21 mouse cellular contexts compared by ENCODE assay signal in genomic region chr1:133906420-133906819, GRCm38 (mm10). TPM values are rescaled to one million over a fixed set of nuclear protein-coding genes. Genes with fewer than 3 reads are reported as not detected.
DNase-seq lines count a peak whose midpoint lies in the region; ATAC-seq and TF ChIP-seq lines count a peak whose summit lies in the region.
"Had no signal": no experiment of that assay in that cellular context is flagged by ENCODE, and none has a peak within 500 bp of the region (broad histone marks: within the 10 kb centered on the region; RNA-seq: fewer than 3 reads in every experiment).

No protein-coding gene starts in this region.

- no peak overlapping the region; the same call in 1 of the 2 replicates for H3K4me3 ChIP-seq in midbrain, embryonic 10.5 days
- H3K4me3 ChIP-seq in midbrain, postnatal 0 days (ENCODE audit: low read depth, low read length) = no peak overlapping the region
- H3K4me3 ChIP-seq in embryonic facial prominence, embryonic 10.5 days = no peak overlapping the region
- no peak overlapping the region for H3K4me3 ChIP-seq in hindbrain, embryonic 15.5 days
- H3K4me3 ChIP-seq in midbrain, embryonic 13.5 days (replicated peaks) = no peak overlapping the region
- H3K4me3 ChIP-seq: gastrocnemius, adult 2 months; heart, embryonic 13.5 days had no signal

- DNase-seq in midbrain, embryonic 10.5 days (ENCODE audit: low spot score) = no peak
- DNase-seq in midbrain, postnatal 0 days (ENCODE audit: low spot score) = no peak
- peak; percentile 56 for DNase-seq in embryonic facial prominence, embryonic 10.5 days (ENCODE audit: low spot score)
- DNase-seq in testis, postnatal 10 days (ENCODE audit: low spot score) = no peak
- DNase-seq in lung, postnatal 4 days = no peak
- no peak for DNase-seq in adrenal gland, adult 8-10 months
- DNase-seq: adrenal gland, adult 2 months; cerebellum, adult 9-11 months; gastrocnemius, adult 2 months; heart, postnatal 36 days; left cerebral cortex, postnatal 4 days; lung, postnatal 14 days; thymus, postnatal 25 days had no signal

- no peaks in the 10 kb centered on the region for H3K9me3 ChIP-seq in midbrain, embryonic 10.5 days (replicated peaks)
- no peaks in the 10 kb centered on the region for H3K9me3 ChIP-seq in midbrain, postnatal 0 days (ENCODE audit: low read length)
- H3K9me3 ChIP-seq in embryonic facial prominence, embryonic 10.5 days = no peaks in the 10 kb centered on the region
- no peaks in the 10 kb centered on the region for H3K9me3 ChIP-seq in hindbrain, embryonic 15.5 days
- no peaks in the 10 kb centered on the region for H3K9me3 ChIP-seq in midbrain, embryonic 13.5 days
- H3K9me3 ChIP-seq: G1E; heart, embryonic 13.5 days had no signal

- H3K36me3 ChIP-seq in midbrain, embryonic 10.5 days = no peaks in the 10 kb centered on the region
- H3K36me3 ChIP-seq in midbrain, postnatal 0 days (ENCODE audit: insufficient read depth, low read length) = no peaks in the 10 kb centered on the region
- no peaks in the 10 kb centered on the region for H3K36me3 ChIP-seq in embryonic facial prominence, embryonic 10.5 days (replicated peaks)
- no peaks in the 10 kb centered on the region for H3K36me3 ChIP-seq in hindbrain, embryonic 15.5 days
- no peaks in the 10 kb centered on the region for H3K36me3 ChIP-seq in midbrain, embryonic 13.5 days
- H3K36me3 ChIP-seq: G1E; heart, embryonic 13.5 days had no signal

- no peak overlapping the region for H3K4me2 ChIP-seq in midbrain, postnatal 0 days (ENCODE audit: low read depth, low read length, poor library complexity, severe bottlenecking)
- peak overlapping the region; percentile 9; the same call in 1 of the 2 replicates for H3K4me2 ChIP-seq in hindbrain, embryonic 15.5 days
- H3K4me2 ChIP-seq in midbrain, embryonic 13.5 days (replicated peaks) = peak overlapping the region; percentile 19; the same call in 1 of the 2 replicates
- H3K4me2 ChIP-seq: heart, embryonic 13.5 days had no signal

- H3K27me3 ChIP-seq in midbrain, embryonic 10.5 days (ENCODE audit: low read depth, poor library complexity, severe bottlenecking) = peaks cover 78% of the 10 kb centered on the region
- H3K27me3 ChIP-seq in midbrain, postnatal 0 days (ENCODE audit: insufficient read depth, low read length) = no peaks in the 10 kb centered on the region
- H3K27me3 ChIP-seq in embryonic facial prominence, embryonic 10.5 days (replicated peaks; ENCODE audit: low read depth, poor library complexity, severe bottlenecking) = peaks cover 75% of the 10 kb centered on the region
- no peaks in the 10 kb centered on the region for H3K27me3 ChIP-seq in hindbrain, embryonic 15.5 days
- H3K27me3 ChIP-seq in midbrain, embryonic 13.5 days = peaks cover 9% of the 10 kb centered on the region

- 0 out of 2 replicates have a peak overlapping the region, but pooled peaks have one; percentile 10 for H3K27ac ChIP-seq in midbrain, embryonic 10.5 days (replicated peaks)
- no peak overlapping the region for H3K27ac ChIP-seq in midbrain, postnatal 0 days (ENCODE audit: low read depth, low read length)
- no peak overlapping the region for H3K27ac ChIP-seq in embryonic facial prominence, embryonic 10.5 days (replicated peaks)
- no peak overlapping the region for H3K27ac ChIP-seq in hindbrain, embryonic 15.5 days (replicated peaks)
- no peak overlapping the region for H3K27ac ChIP-seq in midbrain, embryonic 13.5 days
- H3K27ac ChIP-seq: gastrocnemius, adult 2 months; heart, embryonic 13.5 days; kidney, postnatal 0 days had no signal

- TF ChIP-seq CTCF in midbrain, postnatal 0 days (IDR thresholded peaks at IDR 0.05) = no peak

- H3K9ac ChIP-seq in midbrain, postnatal 0 days (replicated peaks; ENCODE audit: low read length, poor library complexity, severe bottlenecking) = no peak overlapping the region
- 0 out of 2 replicates have a peak overlapping the region, but pooled peaks have one; percentile 3 for H3K9ac ChIP-seq in hindbrain, embryonic 15.5 days
- no peak overlapping the region for H3K9ac ChIP-seq in midbrain, embryonic 13.5 days (replicated peaks)
- H3K9ac ChIP-seq: heart, embryonic 13.5 days had no signal

- ATAC-seq in midbrain, postnatal 0 days (ENCODE audit: low FRiP score) = no peak
- no peak for ATAC-seq in hindbrain, embryonic 15.5 days (ENCODE audit: low FRiP score, low read depth)
- ATAC-seq in midbrain, embryonic 13.5 days = no peak
- ATAC-seq: CD4-positive, CD25-positive, alpha-beta regulatory T cell, adult 4 months; intestine, postnatal 0 days had no signal

- WGBS in midbrain, embryonic 10.5 days = 47% methylated on average over 12 of the region's 12 CpGs
- WGBS in midbrain, postnatal 0 days = 40% methylated on average over 12 of the region's 12 CpGs
- WGBS in embryonic facial prominence, embryonic 10.5 days = 40% methylated on average over 12 of the region's 12 CpGs
- 51% methylated on average over 12 of the region's 12 CpGs for WGBS in hindbrain, embryonic 15.5 days
- WGBS in midbrain, embryonic 13.5 days = 43% methylated on average over 12 of the region's 12 CpGs

- peaks cover 33% of the 10 kb centered on the region for H3K4me1 ChIP-seq in midbrain, embryonic 10.5 days
- H3K4me1 ChIP-seq in midbrain, postnatal 0 days (ENCODE audit: insufficient read depth, low read length) = peaks cover 6% of the 10 kb centered on the region; the same call in 1 of the 2 replicates
- H3K4me1 ChIP-seq in embryonic facial prominence, embryonic 10.5 days = peaks cover 42% of the 10 kb centered on the region
- H3K4me1 ChIP-seq in hindbrain, embryonic 15.5 days (replicated peaks) = peaks cover 33% of the 10 kb centered on the region
- H3K4me1 ChIP-seq in midbrain, embryonic 13.5 days (replicated peaks) = peaks cover 32% of the 10 kb centered on the region

RNA-seq across cellular contexts. Expression of gene Optc, which starts 1.4 kb away (rescaled TPM):
- polyA plus RNA-seq in midbrain, embryonic 10.5 days (2016; fragmentation: Nextera tagmentation; extraction: Ambion mirVana) = 0.86 and 1.7 TPM in 2 replicates
- 5.0 and 7.3 TPM in 2 replicates for total RNA-seq in midbrain, postnatal 0 days (2014; rRNA removed)
- 2.1 and 2.7 TPM in 2 replicates for polyA plus RNA-seq in midbrain, postnatal 0 days (2015; fragmentation: Nextera tagmentation; extraction: Ambion mirVana)
- polyA plus RNA-seq in embryonic facial prominence, embryonic 10.5 days (2016; fragmentation: Nextera tagmentation; extraction: Ambion mirVana) = 0.38 and 0.79 TPM in 2 replicates
- 3.0 and 3.9 TPM in 2 replicates for polyA plus RNA-seq in hindbrain, embryonic 15.5 days (2015; fragmentation: Nextera tagmentation; extraction: Ambion mirVana)
- polyA plus RNA-seq in midbrain, embryonic 13.5 days (2015; fragmentation: Nextera tagmentation; extraction: Ambion mirVana) = 4.0 and 4.9 TPM in 2 replicates
- 1 to 10 TPM; 1.0 to 2.2 (median 1.4) TPM for total RNA-seq in adrenal gland, adult 8-10 months (2022)
- total RNA-seq: G1E; granulocyte monocyte progenitor cell, adult 5-6 weeks had no signal
- polyA plus RNA-seq: CD4-positive, CD25-positive, alpha-beta regulatory T cell, adult 4 months; G1E had no signal

RNA-seq across cellular contexts. Expression of gene Prelp, which starts 14.8 kb away (rescaled TPM):
- 0.31 and 0.67 TPM in 2 replicates for polyA plus RNA-seq in midbrain, embryonic 10.5 days (2016; fragmentation: Nextera tagmentation; extraction: Ambion mirVana)
- total RNA-seq in midbrain, postnatal 0 days (2014; rRNA removed) = 4.6 and 7.9 TPM in 2 replicates
- 5.0 and 5.4 TPM in 2 replicates for polyA plus RNA-seq in midbrain, postnatal 0 days (2015; fragmentation: Nextera tagmentation; extraction: Ambion mirVana)
- 0.74 and 0.91 TPM in 2 replicates for polyA plus RNA-seq in embryonic facial prominence, embryonic 10.5 days (2016; fragmentation: Nextera tagmentation; extraction: Ambion mirVana)
- polyA plus RNA-seq in hindbrain, embryonic 15.5 days (2015; fragmentation: Nextera tagmentation; extraction: Ambion mirVana) = 12.0 and 18.0 TPM in 2 replicates
- polyA plus RNA-seq in midbrain, embryonic 13.5 days (2015; fragmentation: Nextera tagmentation; extraction: Ambion mirVana) = 4.4 and 6.5 TPM in 2 replicates
- 100 to 1,000 TPM in 1 of 4 experiments, 10 to 100 TPM in 3; 40.0 to 103 (median 53.5) TPM for total RNA-seq in adrenal gland, adult 8-10 months (2022)
- total RNA-seq: granulocyte monocyte progenitor cell, adult 5-6 weeks had no signal
- polyA plus RNA-seq: CD4-positive, CD25-positive, alpha-beta regulatory T cell, adult 4 months had no signal
